Mouse (Mus musculus) retina, adult 2 months (tissue): ENCODE measurements at regions not wholly inside any gene's neighbourhood (a gene's known extent, or its start where the extent isn't known, plus 50 kb on each side); places are given as distances from the start of the nearest gene placed in this dataset.
"Not testable (repeated sequence)": the region's sequence is repeated elsewhere in the genome, so short reads cannot be mapped to it uniquely, and the experiment has no call there.

Experiments used
- DNase-seq: peaks from one replicate; pipeline ENCODE4 v3.0.0-alpha.2; 2012; ENCODE audit warnings: low read depth, low spot score

- no peak for DNase-seq
Measured at GRCm38 (mm10) chr11:91524019-91524418, 53.3 kb downstream of the Kif2b start.

- no peak for DNase-seq
Measured at GRCm38 (mm10) chr11:91479236-91479635, 98.1 kb downstream of the Kif2b start.

DNA sequence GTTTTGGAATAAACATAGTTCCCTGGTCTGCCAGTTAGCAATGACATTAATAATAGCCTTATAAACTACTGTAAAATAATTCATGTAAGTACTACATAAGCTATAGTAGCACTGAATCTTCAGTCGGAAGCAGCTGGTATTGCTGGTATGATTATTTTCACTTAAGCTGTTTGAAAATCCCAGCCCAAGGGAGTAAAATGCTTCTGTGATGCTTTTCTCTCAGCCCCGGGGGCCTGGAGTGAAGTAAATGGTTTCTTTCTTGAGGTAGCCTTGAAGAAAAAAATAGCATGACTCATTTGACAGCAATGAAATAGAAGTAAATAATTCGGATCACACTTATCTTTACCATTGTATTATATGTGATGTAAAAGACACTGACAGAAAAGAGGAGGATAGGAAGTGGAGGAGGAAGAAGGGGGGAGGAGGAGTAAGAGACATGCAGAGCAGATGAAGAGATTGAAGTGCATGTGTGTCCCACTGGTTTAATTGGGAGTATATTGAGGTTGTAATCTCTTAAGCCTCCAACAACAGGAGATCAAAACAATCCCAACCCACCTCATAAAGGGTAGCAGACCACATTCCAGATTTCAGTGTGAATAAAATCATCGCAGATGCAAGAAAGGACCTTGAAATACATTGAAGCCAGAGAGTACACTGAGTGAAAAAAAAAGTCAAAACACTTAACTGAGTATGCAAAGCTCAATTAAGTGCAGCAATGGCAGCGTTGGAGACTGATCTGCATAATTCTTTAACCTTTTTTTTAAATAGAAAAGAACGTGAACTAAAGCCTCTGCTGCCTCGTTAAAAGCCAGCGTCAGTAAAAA lies 113.6 kb downstream of the Kif2b start:
- DNase-seq: no peak

GRCm38 (mm10) chr11:91461946-91462345 lies 115.4 kb downstream of the Kif2b start:
- no peak for DNase-seq

DNA sequence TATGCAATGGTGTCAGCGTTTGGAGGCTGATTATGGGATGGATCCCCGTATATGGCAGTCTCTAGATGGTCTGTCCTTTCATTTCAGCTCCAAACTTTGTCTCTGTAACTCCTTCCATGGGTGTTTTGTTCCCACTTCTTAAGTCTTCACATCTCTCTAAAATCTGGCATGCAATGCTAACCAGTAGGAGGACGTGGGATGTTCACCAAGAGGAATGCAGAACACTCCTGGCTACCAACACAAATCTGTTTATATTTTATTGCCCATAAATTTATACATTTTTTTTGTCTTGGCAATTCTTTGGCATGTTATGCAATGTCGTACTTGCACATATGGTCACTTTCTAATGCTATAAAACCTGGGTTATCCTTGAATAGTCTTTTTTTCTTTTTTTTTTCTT lies 135.0 kb downstream of the Kif2b start:
- no peak for DNase-seq

GRCm38 (mm10) chr11:91432195-91432594 lies 145.2 kb downstream of the Kif2b start:
- no peak for DNase-seq

DNA sequence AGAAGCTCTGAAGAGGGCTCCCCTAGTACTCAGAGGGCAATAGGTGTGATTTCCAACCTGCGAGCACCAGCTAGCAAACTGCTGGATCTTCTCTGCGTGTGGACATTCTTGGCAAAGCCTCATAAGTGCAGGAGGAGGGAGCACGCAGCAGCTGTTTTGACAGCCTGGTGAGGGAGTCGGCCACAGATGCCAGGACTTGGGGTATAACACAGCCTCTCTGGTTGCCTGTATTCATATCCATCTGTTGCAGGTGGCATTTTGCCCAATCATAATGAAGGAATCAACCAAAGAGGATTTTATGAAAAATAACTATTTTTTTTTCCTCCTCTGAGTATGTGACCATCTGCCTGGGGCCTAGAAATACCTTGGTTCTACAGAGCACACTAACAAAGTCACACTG lies 150.6 kb downstream of the Kif2b start:
- DNase-seq: peak; percentile 32

GRCm38 (mm10) chr11:91387172-91387571 lies 190.2 kb downstream of the Kif2b start:
- no peak for DNase-seq

DNA sequence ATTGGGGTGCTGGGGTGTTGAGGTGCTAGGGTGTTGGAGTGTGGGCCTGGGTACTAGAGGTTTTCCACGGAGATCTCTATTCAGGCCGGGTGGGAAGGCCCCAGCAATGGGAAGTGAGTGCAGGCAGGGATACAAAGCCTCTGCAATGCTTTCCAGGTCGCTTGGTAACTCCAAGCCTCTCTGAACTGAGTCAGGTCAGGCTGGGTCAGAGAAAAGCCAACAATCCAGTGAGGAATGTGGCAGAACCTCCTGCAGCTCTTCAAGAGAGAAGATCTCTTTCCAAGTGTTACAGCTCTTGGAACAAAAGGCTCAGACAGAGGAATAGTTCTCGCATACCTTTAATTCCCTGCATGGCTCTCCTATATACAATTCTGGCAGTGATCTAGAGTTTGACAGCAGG lies 220.3 kb downstream of the Kif2b start:
- no peak for DNase-seq

- DNase-seq: no peak
Measured at GRCm38 (mm10) chr11:91342629-91343028, 234.7 kb downstream of the Kif2b start.

DNA sequence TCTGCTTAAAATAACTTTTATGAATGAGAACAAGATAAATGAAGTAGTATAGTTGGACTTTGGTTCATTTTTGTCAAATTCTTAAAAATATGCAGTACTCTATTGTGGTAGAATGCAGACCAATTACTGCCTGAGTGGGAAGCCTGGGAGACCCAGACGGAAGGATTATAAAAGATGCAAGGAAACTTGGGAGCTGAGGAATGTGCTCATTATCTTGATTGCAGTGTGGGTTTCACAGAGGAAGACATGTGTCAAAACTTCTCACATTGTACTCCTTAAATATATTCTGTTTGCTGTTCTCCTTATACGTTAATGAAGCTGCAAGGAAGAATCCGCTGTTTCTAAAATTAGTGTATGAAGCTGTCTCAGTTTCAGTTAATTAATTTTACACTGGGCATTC lies 244.3 kb downstream of the Kif2b start:
- no peak for DNase-seq

- no peak for DNase-seq
Measured at GRCm38 (mm10) chr11:91327543-91327942, 249.8 kb downstream of the Kif2b start.

- no peak for DNase-seq
Measured at GRCm38 (mm10) chr11:91310212-91310742, 267.1 kb downstream of the Kif2b start.

DNA sequence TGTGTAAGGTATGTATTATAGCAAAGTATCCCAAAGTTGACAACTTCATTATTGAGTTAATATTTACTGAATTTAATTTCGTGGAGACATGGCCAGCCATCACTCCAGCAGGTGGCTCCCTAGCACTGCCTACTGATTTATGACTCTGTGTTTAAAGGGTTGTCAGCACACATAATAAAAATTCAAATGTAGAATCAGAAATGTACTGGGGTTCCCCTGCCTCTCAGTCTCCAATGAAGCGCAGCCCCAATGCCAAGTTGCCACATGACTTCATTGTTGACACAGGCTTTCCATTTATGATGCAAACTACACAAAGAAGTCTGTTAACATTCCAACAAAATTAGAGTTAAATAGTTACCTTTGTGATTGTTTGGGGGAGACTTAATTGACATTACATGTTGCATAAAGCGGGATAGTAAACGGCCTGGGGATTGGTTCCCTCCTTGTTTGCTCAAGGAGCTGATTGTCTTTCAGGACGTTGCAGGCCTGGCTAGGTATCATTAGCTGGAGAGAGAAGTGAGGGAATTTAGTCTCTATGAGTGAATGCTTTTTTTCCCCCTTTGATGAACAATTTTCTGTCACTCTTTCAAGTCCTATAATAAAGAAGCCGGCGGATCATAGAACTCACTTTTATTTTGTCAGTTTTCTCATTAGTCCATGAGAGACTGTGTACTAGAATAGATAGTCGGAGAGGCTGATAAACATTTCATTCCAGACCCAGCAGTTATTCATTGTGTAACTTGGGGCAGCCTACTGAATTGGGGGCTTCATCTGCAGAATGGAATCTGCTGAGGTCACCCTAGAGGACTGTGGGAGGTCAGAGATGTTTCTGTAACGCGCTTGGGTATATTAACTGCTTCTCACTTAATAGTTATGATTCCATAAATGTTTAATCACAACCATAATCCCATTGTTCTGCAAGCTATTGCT lies 287.9 kb downstream of the Kif2b start:
- DNase-seq: no peak

GRCm38 (mm10) chr11:91286376-91286775 lies 291.0 kb downstream of the Kif2b start:
- DNase-seq: no peak

DNA sequence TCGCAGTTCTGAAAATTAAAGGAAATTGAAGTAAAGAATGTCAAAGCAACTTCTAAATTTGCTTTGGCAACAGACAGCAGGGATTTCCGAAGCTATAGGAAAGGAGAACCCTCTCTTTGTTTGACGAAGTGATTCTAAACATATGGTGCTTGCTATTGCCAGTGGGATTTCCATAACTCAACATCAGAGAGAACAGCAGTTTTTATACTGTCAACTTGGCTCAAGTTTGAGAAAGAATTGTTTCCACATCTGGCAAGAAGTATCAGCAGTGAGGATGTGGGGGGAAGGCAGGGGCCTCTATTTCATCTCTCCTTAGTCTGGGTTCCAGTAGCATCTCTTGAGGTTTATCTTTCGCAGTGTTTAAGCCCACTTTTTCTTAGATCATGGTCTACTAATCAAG lies 315.1 kb downstream of the Kif2b start:
- no peak for DNase-seq

- DNase-seq: not testable (repeated sequence)
Measured at GRCm38 (mm10) chr11:91242061-91242460, 335.3 kb downstream of the Kif2b start.

DNA sequence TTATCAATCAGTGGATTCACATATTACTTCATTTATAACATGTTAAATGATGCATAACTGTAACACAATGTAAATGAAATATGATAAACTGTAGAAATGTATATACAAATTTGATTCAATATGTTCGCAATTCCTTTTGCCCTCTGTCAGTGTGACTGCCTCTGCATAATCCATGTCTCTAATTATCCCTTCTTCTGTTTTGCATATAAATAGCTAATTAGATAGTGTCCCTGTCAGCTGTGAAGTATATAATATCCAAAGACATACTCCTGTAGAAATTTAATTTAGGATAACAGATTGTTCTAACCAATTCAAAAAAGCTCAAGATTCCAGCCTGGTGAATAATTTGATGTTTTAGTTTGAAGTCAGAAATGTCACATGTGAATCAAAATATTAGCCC lies 361.2 kb downstream of the Kif2b start:
- no peak for DNase-seq

GRCm38 (mm10) chr11:91213104-91213503 lies 364.3 kb downstream of the Kif2b start:
- no peak for DNase-seq

DNA sequence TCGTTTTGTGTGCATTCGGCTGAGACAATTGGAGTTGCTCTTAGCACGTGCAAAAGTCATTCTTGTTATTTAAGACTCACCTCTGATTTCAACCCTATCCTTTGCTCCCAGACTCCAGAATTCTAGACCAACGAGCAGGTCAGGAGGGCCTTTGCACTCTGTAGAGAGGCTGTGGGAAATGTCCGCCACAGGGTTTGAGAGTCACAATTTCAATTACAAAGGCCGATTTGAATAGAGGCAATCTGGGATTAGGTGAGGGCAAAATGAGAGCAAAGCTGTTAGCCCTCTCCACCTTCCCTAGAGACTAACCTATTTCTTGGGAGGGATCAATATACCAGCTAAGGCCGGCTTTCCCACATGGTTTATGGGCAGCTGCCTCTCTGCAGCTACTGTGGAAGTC lies 370.9 kb downstream of the Kif2b start:
- no peak for DNase-seq

- DNase-seq: no peak
Measured at GRCm38 (mm10) chr11:91204416-91204815, 372.9 kb downstream of the Kif2b start.

- no peak for DNase-seq
Measured at GRCm38 (mm10) chr11:91196841-91197240, 380.5 kb downstream of the Kif2b start.
